Mouse (Mus musculus): ENCODE measurements around the gene Inpp5d.

- TF ChIP-seq CTCF (IDR thresholded peaks at IDR 0.05; ENCODE audit: extremely low read depth, insufficient read depth, low read length): no peak
- TF ChIP-seq POLR2A (IDR thresholded peaks at IDR 0.05; ENCODE audit: extremely low read depth, insufficient read depth, low read length): no peak
These were observed 581 bp downstream of the Inpp5d start for GRCm38 (mm10) chr1:87620693-87621092.
